Mouse (Mus musculus) hindbrain, embryonic 10.5 days (tissue): ENCODE measurements around the gene Gm7951. TPM values are rescaled to one million over a fixed set of nuclear protein-coding genes. Genes with fewer than 3 reads are reported as not detected.
"Not testable (repeated sequence)": the region's sequence is repeated elsewhere in the genome, so short reads cannot be mapped to it uniquely, and the experiment has no call there.

Source experiments
- DNase-seq: peaks from one replicate; pipeline ENCODE4 v3.0.0-alpha.2; 2017; ENCODE audit warnings: low spot score
- H3K27ac ChIP-seq: fragments of 300-500 bp; sonication (generic); 2 replicates; pipeline ENCODE4 v1.5.1; 2016; ENCODE audit warnings: mild to moderate bottlenecking, moderate library complexity
- H3K27me3 ChIP-seq: fragments of 300-500 bp; sonication (generic); 2 replicates; pipeline ENCODE4 v1.6.1; 2016; ENCODE audit warnings: mild to moderate bottlenecking; ENCODE audit not compliant: poor library complexity, insufficient read depth, severe bottlenecking
- H3K36me3 ChIP-seq: fragments of 300-500 bp; sonication (generic); 2 replicates; pipeline ENCODE4 v1.6.1; 2016; ENCODE audit warnings: mild to moderate bottlenecking, moderate library complexity
- H3K4me1 ChIP-seq: fragments of 300-500 bp; sonication (generic); replicated peaks from 2 replicates; pipeline ENCODE4 v1.6.1; 2016; ENCODE audit warnings: mild to moderate bottlenecking
- H3K4me3 ChIP-seq: fragments of 300-500 bp; sonication (generic); 2 replicates; pipeline ENCODE4 v1.5.1; 2016; ENCODE audit warnings: mild to moderate bottlenecking, moderate library complexity
- H3K9me3 ChIP-seq: fragments of 300-500 bp; sonication (generic); 2 replicates; pipeline ENCODE4 v1.6.1; 2016; ENCODE audit warnings: mild to moderate bottlenecking, moderate library complexity
- WGBS: fragments of 180-500 bp; shearing (Covaris S2); methylation state at CpG from one replicate; pipeline ENCODE4 v1.1.7; 2016; 5-methylcytosine and 5-hydroxymethylcytosine counted together
- polyA plus RNA-seq: library from polyadenylated mRNA; unstranded; fragments of >200 nt; fragmentation: Nextera tagmentation; extraction: Ambion mirVana; gene quantifications from 2 replicates; pipeline ENCODE4 v1.2.1, GENCODE M21; 2016

Gene Gm7951
- polyA plus RNA-seq, result not detected in 2 replicates

DNA sequence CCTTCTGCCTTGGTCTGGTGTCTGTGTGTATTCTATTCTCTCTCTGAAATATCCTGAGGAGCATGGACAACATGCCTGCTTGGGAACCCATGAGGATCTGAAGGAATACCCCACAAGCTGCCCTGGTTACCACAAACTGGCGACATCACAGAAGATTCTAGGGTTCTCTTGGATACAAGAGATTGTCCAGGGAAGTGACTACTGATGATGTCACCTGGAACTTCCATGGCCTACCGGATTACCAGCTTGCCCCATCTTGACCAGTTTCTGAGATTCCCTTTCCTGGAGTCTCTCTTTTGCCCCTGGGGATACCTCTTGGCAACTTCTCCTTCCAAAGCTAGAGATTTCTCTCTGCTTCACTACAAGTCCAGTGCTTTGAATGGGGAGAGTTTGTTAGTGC is at the start of gene Gm7951:
TSS of gene Gm7951 (minus strand) at position 101 of the 400 bp plus-strand sequence.
- H3K27ac ChIP-seq, H3K9me3 ChIP-seq, H3K36me3 ChIP-seq, H3K27me3 ChIP-seq, H3K4me3 ChIP-seq, DNase-seq, H3K4me1 ChIP-seq: not testable (repeated sequence)
- WGBS, result 69% methylated on average over 1 of the region's 2 CpGs

DNA sequence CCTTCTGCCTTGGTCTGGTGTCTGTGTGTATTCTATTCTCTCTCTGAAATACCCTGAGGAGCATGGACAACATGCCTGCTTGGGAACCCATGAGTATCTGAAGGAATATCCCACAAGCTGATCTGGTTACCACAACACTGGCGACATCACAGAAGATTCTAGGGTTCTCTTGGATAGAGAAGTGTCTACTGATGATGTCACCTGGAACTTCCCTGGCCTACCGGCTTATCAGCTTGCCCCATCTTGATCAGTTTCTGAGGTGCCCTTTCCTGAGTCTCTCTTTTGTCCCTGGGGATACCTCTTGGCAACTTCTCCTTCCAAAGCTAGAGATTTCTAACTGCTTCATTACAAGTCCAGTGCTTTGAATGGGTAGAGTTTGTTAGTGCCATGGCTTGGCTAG is 45.4 kb upstream of the Gm7951 start, which contains the start of gene Gm17027:
TSS of gene Gm17027 (minus strand) at position 101 of the 400 bp plus-strand sequence.
- H3K27ac ChIP-seq, H3K4me3 ChIP-seq, H3K9me3 ChIP-seq, DNase-seq, H3K4me1 ChIP-seq, H3K36me3 ChIP-seq, H3K27me3 ChIP-seq: not testable (repeated sequence)
- WGBS, result 94% methylated on average over 2 of the region's 2 CpGs

DNA sequence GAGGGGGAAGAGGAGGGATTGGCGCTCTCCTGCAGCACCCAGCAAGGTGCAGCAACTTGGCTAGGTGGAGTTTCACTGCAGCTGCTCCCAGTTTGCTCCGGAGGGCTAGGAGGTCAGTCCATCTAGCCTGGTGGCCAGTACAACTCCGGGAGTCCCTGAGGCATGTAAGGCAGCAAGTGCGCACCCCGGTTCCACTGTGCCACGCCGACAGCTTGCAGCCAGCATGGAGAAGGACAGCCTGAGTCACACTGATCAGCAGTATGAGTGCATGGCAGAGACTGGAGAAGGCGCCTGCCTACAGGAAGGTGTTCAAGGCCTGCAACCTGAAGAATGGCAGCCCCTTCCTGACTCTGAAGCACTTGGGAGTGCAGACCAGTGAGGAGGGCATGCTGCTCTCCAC is 17.4 kb upstream of the Gm7951 start:
- H3K4me3 ChIP-seq, H3K27ac ChIP-seq, H3K27me3 ChIP-seq, DNase-seq, H3K4me1 ChIP-seq, H3K9me3 ChIP-seq, H3K36me3 ChIP-seq: not testable (repeated sequence)
- WGBS, result 75% methylated on average over 7 of the region's 8 CpGs

DNA sequence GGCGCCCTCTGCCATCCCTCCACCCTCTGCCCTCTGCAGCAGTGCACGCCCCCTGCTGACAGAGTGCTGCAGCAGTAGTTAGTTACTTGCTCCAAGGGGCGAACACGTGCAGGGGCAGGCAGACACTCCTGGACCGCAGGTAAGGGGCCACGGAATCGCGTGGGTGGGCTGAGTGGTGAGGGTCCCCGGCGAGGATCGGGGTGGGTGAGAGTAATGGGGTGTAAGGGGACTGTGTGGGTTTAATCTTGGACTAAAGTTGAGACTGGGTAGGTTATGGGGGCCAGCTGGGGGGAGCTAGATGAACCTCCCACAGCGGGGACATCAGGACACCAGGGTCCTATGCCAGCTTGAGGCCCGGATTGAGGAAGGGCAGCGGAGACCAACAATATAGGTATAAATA is 16.6 kb upstream of the Gm7951 start:
- not testable (repeated sequence) for H3K27me3 ChIP-seq, H3K4me1 ChIP-seq, H3K4me3 ChIP-seq, H3K36me3 ChIP-seq, H3K9me3 ChIP-seq, DNase-seq, H3K27ac ChIP-seq
- WGBS, result 49% methylated on average over 12 of the region's 14 CpGs

Other genes with a start within 250 kb of the Gm7951 start
- not detected in 2 replicates for gene Gm7980, start 210.1 kb downstream of the Gm7951 start, polyA plus RNA-seq
- not detected in 2 replicates for gene 1700049E17Rik1, start 192.4 kb downstream of the Gm7951 start, polyA plus RNA-seq
- not detected in 2 replicates for gene 1700024B05Rik, start 173.4 kb downstream of the Gm7951 start, polyA plus RNA-seq
- gene Gm6401, start 149.4 kb downstream of the Gm7951 start, polyA plus RNA-seq, result not detected in 2 replicates
- not detected in 2 replicates for gene Gm3543, start 134.0 kb downstream of the Gm7951 start, polyA plus RNA-seq
- gene Gm17027, start 45.3 kb upstream of the Gm7951 start, polyA plus RNA-seq, result not detected in 2 replicates
- gene Gm3573, start 73.4 kb upstream of the Gm7951 start, polyA plus RNA-seq, result not detected in 2 replicates
- gene Gm17026, start 142.7 kb upstream of the Gm7951 start, polyA plus RNA-seq, result not detected in 2 replicates
- not detected in 2 replicates for gene Gm9611, start 180.0 kb upstream of the Gm7951 start, polyA plus RNA-seq
- gene Gm7995, start 192.8 kb upstream of the Gm7951 start, polyA plus RNA-seq, result not detected in 2 replicates